Mouse (Mus musculus) intestine, postnatal 0 days (tissue): ENCODE measurements around the gene Gm45799. TPM values are rescaled to one million over a fixed set of nuclear protein-coding genes. Genes with fewer than 3 reads are reported as not detected.
A peak's percentile ranks its signal among the peaks of the same experiment; 100 is the strongest.

Source experiments
- ATAC-seq: fragments of 200-750 bp; cut with Nextera tagmentation; 2 replicates; pipeline ENCODE4 v1.8.0; 2017; ENCODE audit warnings: mild to moderate bottlenecking, moderate TSS enrichment, moderate library complexity
- H3K27ac ChIP-seq: fragments of 300-500 bp; sonication (generic); 2 replicates; pipeline ENCODE4 v1.5.1; 2014; ENCODE audit warnings: mild to moderate bottlenecking, low read depth, low read length, moderate library complexity
- H3K27me3 ChIP-seq: fragments of 300-500 bp; sonication (generic); replicated peaks from 2 replicates; pipeline ENCODE4 v1.6.1; 2014; ENCODE audit warnings: low read length, mixed read lengths; ENCODE audit not compliant: control insufficient read depth, insufficient read depth
- H3K36me3 ChIP-seq: fragments of 300-500 bp; sonication (generic); 2 replicates; pipeline ENCODE4 v1.6.1; 2014; ENCODE audit warnings: mild to moderate bottlenecking, moderate library complexity; ENCODE audit not compliant: control insufficient read depth, insufficient read depth
- H3K4me1 ChIP-seq: fragments of 300-500 bp; sonication (generic); replicated peaks from 2 replicates; pipeline ENCODE4 v1.6.1; 2014; ENCODE audit warnings: antibody characterized with exemption, low read length, mixed read lengths; ENCODE audit not compliant: control insufficient read depth, insufficient read depth
- H3K4me2 ChIP-seq: fragments of 300-500 bp; sonication (generic); replicated peaks from 2 replicates; pipeline ENCODE4 v1.6.1; 2014; ENCODE audit warnings: low read depth, mild to moderate bottlenecking, moderate library complexity
- H3K4me3 ChIP-seq: fragments of 300-500 bp; sonication (generic); 2 replicates; pipeline ENCODE4 v1.5.1; 2014; ENCODE audit warnings: low read depth, low read length
- H3K9ac ChIP-seq: fragments of 300-500 bp; sonication (generic); 2 replicates; pipeline ENCODE4 v1.6.1; 2014; ENCODE audit warnings: mild to moderate bottlenecking, low read depth, low read length
- H3K9me3 ChIP-seq: fragments of 300-500 bp; sonication (generic); 2 replicates; pipeline ENCODE4 v1.6.1; 2016; ENCODE audit warnings: mixed run types; ENCODE audit not compliant: control insufficient read depth
- CTCF ChIP-seq: sonication (generic); IDR thresholded peaks from 2 replicates; pipeline ENCODE4 v1.5.1; 2016; ENCODE audit warnings: low read depth, mild to moderate bottlenecking, control low read depth, antibody characterized with exemption, moderate library complexity
- whole genome bisulfite sequencing: fragments of 180-500 bp; shearing (Covaris S2); extraction: QIAGEN DNeasy Blood & Tissue Kit; methylation state at CpG from one replicate; pipeline ENCODE4 v1.1.7; 2014; 5-methylcytosine and 5-hydroxymethylcytosine counted together
- polyA plus RNA-seq: library from polyadenylated mRNA; unstranded; fragments of >200 nt; fragmentation: Nextera tagmentation; extraction: Ambion mirVana; gene quantifications from 2 replicates; pipeline ENCODE4 v1.2.1, GENCODE M21; 2015

The Gm45799 gene
- polyA plus RNA-seq, 1 experiment from 2014 or later, result 28.3 TPM

- Histone ChIP-seq H3K27me3 (no peaks in the 10 kb centered on the region), H3K4me3 (no peak overlapping the region), H3K4me1 (peaks cover 8% of the 10 kb centered on the region; the same call in 1 of the 2 replicates), H3K36me3 (peaks cover 35% of the 10 kb centered on the region), H3K4me2 (peak overlapping the region; percentile 88; the same call in 1 of the 2 replicates), H3K9ac (no peak overlapping the region), H3K27ac (no peak overlapping the region), H3K9me3 (no peaks in the 10 kb centered on the region)
- TF ChIP-seq CTCF, result no peak
- ATAC-seq, result no peak
- 92% methylated on average over 6 of the region's 6 CpGs for WGBS
Observed at GRCm38 (mm10) chr7:105638776-105639175, 1.6 kb upstream of the Gm45799 start.

- H3K4me1 ChIP-seq, result peaks cover 8% of the 10 kb centered on the region; the same call in 1 of the 2 replicates
- H3K27me3 ChIP-seq, result no peaks in the 10 kb centered on the region
- no peak for TF ChIP-seq CTCF
- no peaks in the 10 kb centered on the region for H3K9me3 ChIP-seq
- no peak overlapping the region for H3K27ac ChIP-seq
- peaks cover 37% of the 10 kb centered on the region for H3K36me3 ChIP-seq
- WGBS, result 56% methylated on average over 9 of the region's 9 CpGs
- H3K4me2 ChIP-seq, result peak overlapping the region; percentile 88
- H3K9ac ChIP-seq, result peak overlapping the region; percentile 68
- H3K4me3 ChIP-seq, result peak overlapping the region; percentile 87
- no peak for ATAC-seq
Observed at GRCm38 (mm10) chr7:105639304-105639703, 1.0 kb upstream of the Gm45799 start.

- H3K27me3 ChIP-seq, result no peaks in the 10 kb centered on the region
- peak within 1 kb of the TSS; percentile 74 for H3K27ac ChIP-seq
- H3K9ac ChIP-seq, result peak within 1 kb of the TSS; percentile 72
- 0% methylated on average over 2 of the region's 2 CpGs for WGBS
- peak within 1 kb of the TSS; percentile 88 for H3K4me2 ChIP-seq
- ATAC-seq, result peak; percentile 32
- H3K4me3 ChIP-seq, result peak within 1 kb of the TSS; percentile 87
- no peaks in the 10 kb centered on the region for H3K9me3 ChIP-seq
- H3K36me3 ChIP-seq, result peaks cover 37% of the 10 kb centered on the region
- H3K4me1 ChIP-seq, result peaks cover 8% of the 10 kb centered on the region; the same call in 1 of the 2 replicates
- no peak for TF ChIP-seq CTCF
Observed at GRCm38 (mm10) chr7:105639756-105640155, 596 bp upstream of the Gm45799 start, which contains the start of gene Timm10b. Timm10b (plus strand) TSS chr7:105640056.

- Histone ChIP-seq H3K9me3 (no peaks in the 10 kb centered on the region), H3K27ac (peak overlapping the region; percentile 74), H3K4me2 (peak overlapping the region; percentile 88), H3K27me3 (no peaks in the 10 kb centered on the region), H3K4me3 (peak overlapping the region; percentile 87), H3K4me1 (peaks cover 8% of the 10 kb centered on the region; the same call in 1 of the 2 replicates), H3K36me3 (peaks cover 31% of the 10 kb centered on the region), H3K9ac (peak overlapping the region; percentile 72)
- ATAC-seq, result peak; percentile 15; the same call in 1 of the 2 replicates
- TF ChIP-seq CTCF, result peak; percentile 33
- WGBS, result 1% methylated on average over 18 of the region's 18 CpGs
Observed at GRCm38 (mm10) chr7:105640894-105641255, 523 bp downstream of the Gm45799 start.

GRCm38 (mm10) chr7:105641936-105642335 lies 1.6 kb downstream of the Gm45799 start:
- no peaks in the 10 kb centered on the region for H3K9me3 ChIP-seq
- peak overlapping the region; percentile 17; the same call in 1 of the 2 replicates for H3K4me2 ChIP-seq
- no peak overlapping the region for H3K27ac ChIP-seq
- peaks cover 8% of the 10 kb centered on the region; the same call in 1 of the 2 replicates for H3K4me1 ChIP-seq
- TF ChIP-seq CTCF, result no peak
- no peak for ATAC-seq
- WGBS, result 58% methylated on average over 3 of the region's 3 CpGs
- peaks cover 21% of the 10 kb centered on the region for H3K36me3 ChIP-seq
- H3K4me3 ChIP-seq, result no peak overlapping the region
- no peaks in the 10 kb centered on the region for H3K27me3 ChIP-seq
- no peak overlapping the region for H3K9ac ChIP-seq

GRCm38 (mm10) chr7:105650639-105651435 lies 10.5 kb downstream of the Gm45799 start, which contains the start of gene Dnhd1:
Dnhd1 (plus strand) TSS chr7:105650827.
- Histone ChIP-seq H3K27me3 (no peaks in the 10 kb centered on the region), H3K36me3 (no peaks in the 10 kb centered on the region), H3K9me3 (no peaks in the 10 kb centered on the region), H3K27ac (peak within 1 kb of the TSS; percentile 22; the same call in 1 of the 2 replicates), H3K4me2 (peak within 1 kb of the TSS; percentile 81), H3K4me1 (no peaks in the 10 kb centered on the region), H3K4me3 (peak within 1 kb of the TSS; percentile 45), H3K9ac (peak within 1 kb of the TSS; percentile 43)
- WGBS, result 2% methylated on average over 17 of the region's 17 CpGs
- peak; percentile 100 for ATAC-seq
- peak; percentile 74 for TF ChIP-seq CTCF
